Mouse (Mus musculus): ENCODE results near the gene Chil5. TPM values are rescaled to one million over a fixed set of nuclear protein-coding genes. Genes with fewer than 3 reads are reported as not detected.

Gene Chil5
- total RNA-seq, 2 experiments from 2014 or later, result not detected

Other genes starting within 250 kb of the Chil5 start
- 100 to 1,000 TPM; 103 to 105 TPM for gene Rap1a, start 231.5 kb downstream of the Chil5 start, total RNA-seq (2021)
- under 1 TPM; 0.21 to 0.25 TPM for gene Adora3, start 162.0 kb downstream of the Chil5 start, total RNA-seq (2021)
- gene Tmigd3, start 161.9 kb downstream of the Chil5 start, total RNA-seq (2021), result not detected
- gene I830077J02Rik, start 100.2 kb downstream of the Chil5 start, total RNA-seq (2021), result under 1 TPM; 0.60 to 0.84 TPM
- 10 to 100 TPM; 43.5 to 44.9 TPM for gene Wdr77, start 73.4 kb downstream of the Chil5 start, total RNA-seq (2021)
- 1,000 to 10,000 TPM; 1,206 to 1,242 TPM for gene Atp5f1, start 72.7 kb downstream of the Chil5 start, total RNA-seq (2021)
- under 1 TPM; 0.17 to 0.29 TPM for gene Ovgp1, start 59.1 kb downstream of the Chil5 start, total RNA-seq (2021)
- gene Pifo, start 18.2 kb downstream of the Chil5 start, total RNA-seq (2021), result not detected
- gene Chia1, start 80.4 kb upstream of the Chil5 start, total RNA-seq (2021), result not detected
- under 1 TPM in 1 of 2 experiments, not detected in 1; 0.22 TPM for gene Chil3, start 134.8 kb upstream of the Chil5 start, total RNA-seq (2021)
- not detected for gene Chil4, start 186.7 kb upstream of the Chil5 start, total RNA-seq (2021)

All from heart, postnatal 25 days (tissue).